Mouse (Mus musculus): Measurements from ENCODE around the gene Adap1.
A peak's percentile ranks its signal among the peaks of the same experiment; 100 is the strongest.

The Adap1 gene

DNA sequence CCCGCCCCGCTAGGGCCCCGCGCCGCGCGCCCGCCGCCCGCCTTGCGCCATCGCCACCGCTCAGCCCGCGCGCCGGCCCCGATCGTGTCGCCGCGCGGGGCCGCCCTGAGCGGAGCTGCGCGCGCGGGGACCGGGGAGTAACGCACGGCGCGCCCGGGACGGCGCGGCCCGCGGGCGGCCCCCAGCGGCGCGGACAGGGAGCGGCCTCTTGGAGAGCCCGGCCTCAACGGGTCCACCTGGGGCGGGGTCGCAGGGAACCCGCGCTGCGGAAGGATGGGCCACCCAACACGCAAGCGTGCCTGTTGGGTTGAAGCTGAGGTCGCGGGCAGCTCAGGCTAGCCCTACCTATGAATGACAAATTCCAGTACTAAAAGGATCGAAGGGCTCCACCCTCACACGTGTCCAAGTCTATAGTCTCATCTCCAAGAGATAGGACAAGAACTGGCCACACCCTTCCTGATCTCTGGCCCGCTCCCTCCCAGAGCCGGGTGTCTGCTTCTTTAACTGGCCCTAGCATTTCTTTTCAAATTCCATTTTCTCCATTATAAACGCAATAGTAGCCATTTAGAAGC is at the start of gene Adap1:
Gene Adap1, minus strand, starts transcription at position 228 of the 572 bp plus-strand sequence.
- peak; percentile 77 for DNase-seq

DNA sequence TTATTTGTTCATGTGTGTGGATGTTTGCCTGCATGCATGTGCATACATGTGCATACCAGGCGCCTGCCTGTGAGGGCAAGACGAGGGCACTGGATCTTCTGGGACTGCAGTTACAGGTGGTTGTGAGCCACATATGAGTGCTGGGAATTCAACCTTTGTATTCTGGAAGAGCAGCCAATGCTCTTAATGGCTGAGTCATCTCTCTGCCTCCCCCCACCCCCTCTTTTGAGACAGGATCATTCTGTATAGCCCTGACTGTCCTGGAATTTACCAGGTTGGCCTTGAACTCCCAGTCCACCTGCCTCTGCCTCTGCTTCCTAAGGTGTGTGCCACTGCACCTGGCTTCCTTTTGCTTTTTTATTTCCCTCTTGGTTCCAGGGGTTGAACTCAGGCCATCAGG is 49.4 kb upstream of the Adap1 start:
- DNase-seq = no peak

DNA sequence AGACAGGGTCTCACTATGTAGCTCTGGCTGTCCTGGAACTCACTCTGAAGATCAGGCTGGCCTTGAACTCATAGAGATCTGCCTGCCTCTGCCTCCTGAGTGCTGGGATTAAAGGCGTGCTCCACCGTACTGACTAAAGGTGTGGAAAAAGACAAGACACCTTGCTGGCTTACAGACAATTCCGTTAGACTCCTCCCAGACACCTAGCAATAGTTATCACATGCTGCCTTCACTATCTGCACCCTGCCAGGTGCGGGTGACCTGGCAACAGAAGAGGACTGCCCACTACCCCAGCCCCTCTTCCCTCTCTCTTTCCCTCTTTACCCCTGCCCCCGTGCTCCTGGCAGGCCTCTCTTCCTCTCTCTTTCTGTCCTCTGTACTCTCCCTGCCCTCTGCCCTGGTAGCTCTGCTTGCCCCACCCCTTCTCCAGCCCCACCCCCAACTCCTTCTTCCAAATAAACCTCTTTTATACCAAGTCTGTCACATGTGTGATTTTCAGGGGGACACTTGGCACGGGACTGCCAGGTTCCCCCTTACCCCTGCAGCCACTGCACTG is 48.5 kb upstream of the Adap1 start:
- DNase-seq = no peak

DNA sequence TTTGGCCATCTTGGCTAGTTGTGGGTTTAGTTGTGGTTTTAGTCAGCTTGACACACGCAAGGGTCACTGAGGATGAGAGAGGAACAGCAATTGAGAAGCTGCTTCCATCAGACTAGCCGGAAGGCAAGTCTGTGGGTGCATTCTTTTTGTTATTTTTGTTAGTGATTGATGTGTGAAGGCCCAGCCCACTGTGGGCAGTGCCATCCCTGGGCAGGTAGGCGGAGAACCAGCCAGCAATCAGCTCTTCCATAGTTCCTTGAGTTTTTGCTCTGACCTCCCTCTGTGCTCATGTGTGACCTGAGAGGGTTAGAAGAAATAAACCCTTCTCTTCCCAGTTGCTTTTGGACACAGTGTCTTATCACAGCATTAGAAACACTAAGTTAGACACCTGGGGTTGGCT is 47.7 kb upstream of the Adap1 start:
- no peak for DNase-seq

DNA sequence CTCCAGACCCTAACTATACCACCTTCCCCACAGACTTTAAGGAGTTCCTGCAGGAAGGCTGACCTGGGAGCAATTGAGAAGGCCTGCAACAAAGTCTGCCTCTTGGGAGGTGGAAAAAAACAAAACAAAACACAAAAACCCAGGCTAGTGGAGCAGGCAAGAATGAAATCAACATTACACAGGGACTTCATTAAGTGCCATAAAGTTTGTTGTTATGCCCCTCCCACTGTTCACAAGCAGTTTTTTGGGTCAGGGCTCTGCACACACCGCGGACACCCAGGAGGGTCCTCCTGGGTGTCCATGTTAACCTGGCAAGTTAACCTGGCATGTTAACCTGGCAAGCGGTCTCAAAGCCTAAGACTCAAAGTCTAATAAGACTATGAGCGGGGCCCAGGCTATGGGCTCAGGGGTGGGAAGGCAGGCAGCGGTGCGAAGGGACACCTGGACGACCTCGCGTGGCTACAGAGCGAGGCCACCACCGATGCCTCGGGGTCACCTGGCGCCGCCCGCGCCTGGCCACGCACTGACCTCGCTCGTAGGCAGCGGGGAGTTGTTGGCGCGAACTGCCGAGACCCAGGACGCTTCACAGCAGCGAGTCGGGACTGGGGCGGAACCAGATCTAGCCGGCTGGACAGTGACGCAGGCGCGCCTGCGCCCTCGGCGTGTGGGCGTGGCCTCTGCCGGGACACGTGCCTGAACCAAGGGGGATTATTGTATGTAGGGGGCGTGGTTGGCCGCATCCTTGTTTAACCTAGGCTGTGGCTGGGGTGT is 46.4 kb upstream of the Adap1 start:
- DNase-seq = peak; percentile 91

DNA sequence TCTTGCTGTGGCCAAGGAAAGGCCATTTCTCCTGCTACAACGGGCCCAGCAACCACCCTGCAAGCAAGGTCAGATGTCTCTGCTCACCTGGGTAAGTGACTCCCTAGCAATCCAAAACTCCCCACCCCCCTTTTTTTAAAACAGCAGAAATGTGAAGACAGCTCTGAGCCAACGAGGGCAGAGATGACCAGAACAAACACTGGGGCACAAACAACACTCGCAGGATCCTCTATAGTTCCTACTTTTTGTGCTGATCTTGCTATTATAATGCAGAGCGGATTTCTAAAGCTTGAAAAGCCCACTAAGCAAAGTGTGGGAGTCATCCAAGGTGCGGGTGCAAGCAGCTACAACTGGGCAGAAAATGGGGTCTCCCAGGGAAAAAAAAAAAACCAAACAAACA is 45.7 kb upstream of the Adap1 start:
- DNase-seq = no peak

DNA sequence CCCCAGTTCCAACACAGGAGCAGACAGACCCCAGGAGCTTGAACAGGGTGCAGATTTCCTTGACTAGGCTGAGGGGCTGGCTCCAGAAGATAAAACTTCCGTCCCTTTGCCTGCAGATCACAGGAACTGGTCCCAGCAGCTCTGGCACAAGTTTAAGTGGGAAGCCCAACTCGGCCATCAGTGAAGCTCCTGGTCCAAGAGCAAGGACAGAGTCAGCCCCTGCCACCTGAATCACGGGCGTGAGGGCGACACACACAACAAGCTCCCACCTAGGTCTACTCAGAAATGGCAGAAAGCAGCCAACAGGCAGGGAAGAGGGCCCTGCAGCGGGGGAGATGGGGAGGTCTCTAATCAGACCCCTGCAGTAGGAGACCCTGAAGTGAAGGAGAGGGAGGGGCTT is 44.9 kb upstream of the Adap1 start:
- DNase-seq = no peak

DNA sequence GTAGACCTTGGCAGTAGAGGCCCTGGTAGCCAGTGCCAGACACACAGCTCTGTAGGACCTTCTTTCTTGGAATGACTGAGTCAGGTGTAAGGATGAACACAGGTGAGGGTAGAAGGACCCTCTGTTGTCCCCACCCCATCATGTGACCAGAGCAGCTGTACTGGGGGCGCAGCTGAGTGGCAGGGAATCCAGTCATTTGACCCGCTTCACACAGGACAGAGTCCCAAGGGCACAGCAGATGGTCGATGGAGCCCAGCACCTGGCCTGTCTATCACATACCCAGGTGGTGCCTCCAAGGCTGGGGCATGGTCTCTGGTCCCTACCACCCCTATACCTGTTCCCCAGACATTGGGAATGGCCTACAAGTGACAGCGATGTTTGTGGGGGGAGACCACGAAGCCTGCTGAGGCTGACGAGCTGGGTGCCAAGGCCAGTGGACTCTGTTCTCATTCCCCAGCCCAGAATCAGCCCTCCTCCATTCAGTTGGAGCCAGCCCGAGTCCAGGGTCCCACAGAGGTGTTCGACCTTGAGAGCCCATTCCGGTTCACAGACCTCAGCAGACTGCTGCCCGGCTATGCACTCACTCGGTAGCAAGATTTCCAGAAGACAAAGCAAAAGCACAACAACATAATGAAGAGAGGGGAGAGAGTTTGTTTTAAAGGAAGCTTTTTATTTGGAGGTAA is 43.4 kb upstream of the Adap1 start:
- DNase-seq = no peak

DNA sequence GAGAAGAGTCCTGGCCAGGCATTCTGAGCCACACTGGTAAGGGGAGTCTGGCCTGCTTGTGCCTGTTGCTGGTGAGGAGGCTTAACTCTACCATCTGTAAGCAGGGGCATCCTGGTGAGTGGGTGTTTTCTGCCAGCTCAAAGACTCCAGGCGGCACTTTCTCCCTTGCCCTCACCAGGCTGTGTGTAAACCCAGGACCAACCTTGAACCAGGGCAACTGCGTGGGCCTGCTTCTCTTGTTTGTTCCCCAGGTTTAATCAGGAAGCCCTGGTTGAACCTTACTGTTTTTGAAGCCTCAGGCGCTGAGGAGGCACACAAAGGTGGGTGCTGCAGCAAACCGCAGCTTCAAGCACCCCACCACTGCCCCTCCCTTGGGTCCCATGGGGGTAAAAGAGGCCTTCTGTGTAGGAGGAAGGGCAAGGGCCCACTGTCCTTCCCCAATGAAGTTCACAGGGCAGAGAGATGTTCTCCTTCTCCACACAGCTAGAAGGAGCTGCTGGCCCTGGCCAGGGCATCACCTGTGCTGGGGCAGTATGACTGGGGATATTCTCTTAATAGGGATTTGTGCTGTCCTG is 42.5 kb upstream of the Adap1 start:
- DNase-seq = no peak

DNA sequence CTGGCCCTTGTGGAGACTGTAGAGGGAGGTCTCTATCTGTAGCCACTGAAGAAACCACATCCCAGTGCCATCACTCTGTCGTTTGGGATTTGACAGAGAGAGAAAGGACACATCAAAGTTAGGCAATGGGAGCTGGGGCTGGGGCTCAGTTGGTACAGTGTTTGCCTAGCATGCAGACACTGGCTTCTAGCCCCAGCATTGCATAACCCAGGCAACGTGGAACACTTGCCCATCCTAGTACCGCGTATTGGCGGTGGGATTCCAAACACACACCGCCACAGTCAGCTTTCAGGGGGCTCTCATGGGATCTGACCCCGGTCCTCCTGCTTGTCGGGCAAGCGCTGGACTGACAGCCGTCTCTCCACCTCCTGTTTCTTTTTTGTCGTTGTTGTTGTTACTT is 41.1 kb upstream of the Adap1 start:
- no peak for DNase-seq

DNA sequence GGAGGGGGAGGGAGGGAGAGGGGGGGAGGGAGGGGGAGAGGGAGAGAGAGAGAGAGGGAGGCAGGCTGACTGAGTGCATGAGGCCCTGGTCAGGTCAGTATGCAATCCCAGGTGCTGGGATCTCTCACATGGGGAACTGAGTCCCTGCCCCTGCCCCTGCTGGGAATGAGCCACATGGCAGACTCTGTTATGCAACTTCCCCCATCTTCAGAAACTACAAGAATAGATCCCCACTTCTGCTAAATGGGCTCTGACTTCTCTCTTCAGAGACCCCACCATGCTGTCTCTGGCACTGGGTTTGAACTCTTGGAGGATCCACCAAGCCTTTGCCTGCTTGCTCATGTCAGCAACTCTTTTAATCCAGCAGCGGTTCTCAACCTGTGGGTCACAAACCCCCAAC is 40.4 kb upstream of the Adap1 start:
- DNase-seq = no peak

DNA sequence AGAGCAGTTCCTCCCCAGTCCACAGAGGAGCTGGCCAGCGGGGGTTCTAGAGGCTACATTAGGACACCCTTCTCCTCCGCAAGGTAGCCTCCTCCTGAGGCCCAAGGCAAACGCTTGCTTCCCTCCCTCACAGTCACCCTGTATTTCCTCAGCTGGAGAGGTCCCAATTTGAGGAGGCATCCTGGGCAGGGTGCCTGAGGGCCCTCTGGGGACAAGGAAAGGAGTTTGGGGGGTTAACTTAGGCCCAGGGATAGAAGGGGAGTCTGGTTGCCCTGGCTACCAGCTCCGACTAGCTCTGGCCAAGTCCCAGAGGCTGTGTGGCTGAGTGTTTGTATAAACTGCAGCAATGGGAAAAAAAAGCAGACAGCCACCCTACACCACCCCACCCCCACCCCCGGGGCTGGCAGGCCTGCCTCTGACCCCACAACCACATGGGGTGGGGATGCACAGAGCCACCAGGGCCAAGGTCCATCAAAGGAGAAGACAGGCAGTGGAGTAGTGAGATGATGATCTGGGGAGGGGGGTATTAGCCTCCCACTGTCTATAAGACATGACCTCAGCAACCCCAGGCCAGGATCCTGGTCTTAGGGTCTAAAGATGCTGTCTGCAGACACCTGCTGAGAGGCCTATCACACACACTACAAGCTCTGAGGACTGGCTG is 39.6 kb upstream of the Adap1 start:
- DNase-seq = no peak

DNA sequence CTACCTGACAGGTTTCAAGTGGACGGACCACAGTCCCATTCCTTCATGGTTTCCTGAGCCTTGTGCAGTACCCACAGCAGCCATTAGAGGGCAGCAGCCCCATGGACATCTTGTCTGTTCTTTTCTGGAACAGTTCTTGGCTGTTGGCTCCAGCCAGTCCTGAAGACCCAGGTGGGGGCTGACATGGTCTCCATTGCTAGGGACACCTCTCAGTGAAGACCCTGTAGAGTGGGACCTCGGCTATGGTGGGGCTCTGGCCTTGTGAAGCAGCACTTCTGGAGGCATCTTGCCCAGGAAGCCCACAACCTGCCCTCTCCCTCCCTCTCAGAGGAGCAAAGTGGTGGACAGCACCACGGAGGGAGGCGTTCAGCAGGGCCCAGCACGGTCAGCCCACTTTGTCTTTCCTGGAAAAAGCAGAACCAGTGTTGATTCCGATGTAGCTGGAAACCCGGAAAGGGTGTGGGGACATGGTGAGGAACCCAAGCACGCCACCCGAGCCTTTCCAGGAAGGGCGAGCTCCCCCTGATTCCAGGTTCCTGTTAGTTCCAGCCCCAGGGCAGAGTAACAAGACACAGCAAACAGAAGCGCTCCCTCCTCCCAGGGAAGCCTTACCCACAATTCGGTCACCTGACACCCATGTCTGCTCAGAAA is 39.0 kb upstream of the Adap1 start:
- DNase-seq = peak; percentile 83

DNA sequence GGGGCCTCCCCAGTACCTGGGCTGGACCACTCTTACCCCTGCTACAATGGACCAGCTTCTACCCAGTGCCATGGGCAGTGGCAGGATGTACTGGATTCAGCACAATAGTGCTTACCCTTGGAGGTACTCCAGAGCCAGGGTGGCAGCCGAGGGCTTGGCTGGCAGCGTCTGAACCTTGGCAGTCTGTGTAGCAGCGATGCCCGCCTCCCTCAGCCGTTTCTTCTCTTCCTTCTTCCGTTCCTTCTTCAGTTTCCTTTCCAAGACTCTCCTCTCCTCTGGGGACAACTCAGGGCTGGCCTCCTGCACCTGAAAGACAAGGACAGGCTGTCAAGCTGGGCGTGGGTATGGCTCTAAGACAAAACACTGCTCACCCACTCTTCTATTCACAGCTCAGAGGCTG is 38.4 kb upstream of the Adap1 start:
- no peak for DNase-seq

DNA sequence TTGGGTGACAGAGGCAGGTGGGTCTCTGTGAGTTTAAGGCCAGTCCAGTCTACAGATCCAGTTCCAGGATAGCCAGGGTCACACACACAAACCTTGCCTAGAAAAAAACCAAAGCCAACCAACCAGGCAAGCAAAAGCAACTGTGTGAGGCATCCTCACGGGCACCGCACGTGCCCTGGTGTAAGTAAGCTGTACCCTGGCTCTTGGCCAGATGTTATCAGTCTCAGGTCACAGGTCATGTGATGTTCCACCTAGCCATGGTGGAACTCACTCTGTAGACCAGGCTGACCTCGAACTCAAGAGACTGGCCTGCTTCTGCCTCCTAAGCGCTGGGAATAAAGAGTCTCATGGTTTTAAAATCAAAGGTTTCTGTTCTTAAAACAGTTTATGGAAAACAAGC is 33.8 kb upstream of the Adap1 start:
- no peak for DNase-seq

DNA sequence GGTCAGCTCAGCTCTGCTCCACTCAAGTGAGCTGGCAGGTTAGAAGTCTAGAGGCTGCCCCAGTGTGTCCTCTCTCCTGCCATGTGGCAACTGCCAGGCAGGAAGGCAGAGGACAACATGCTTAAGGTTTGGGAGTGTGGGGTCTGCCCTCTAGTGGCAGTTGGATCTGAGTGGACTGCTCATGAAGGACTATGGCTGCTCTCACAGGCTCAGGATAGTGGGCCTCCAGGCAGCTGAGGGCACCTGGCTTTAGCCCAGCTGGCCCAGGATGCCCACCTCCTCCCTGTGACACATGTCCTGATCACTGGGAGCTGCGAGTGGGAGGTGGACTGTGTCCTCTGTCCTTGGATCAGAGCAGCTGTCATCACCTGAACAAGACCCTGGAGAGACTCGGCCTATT is 33.2 kb upstream of the Adap1 start:
- DNase-seq = peak; percentile 44

DNA sequence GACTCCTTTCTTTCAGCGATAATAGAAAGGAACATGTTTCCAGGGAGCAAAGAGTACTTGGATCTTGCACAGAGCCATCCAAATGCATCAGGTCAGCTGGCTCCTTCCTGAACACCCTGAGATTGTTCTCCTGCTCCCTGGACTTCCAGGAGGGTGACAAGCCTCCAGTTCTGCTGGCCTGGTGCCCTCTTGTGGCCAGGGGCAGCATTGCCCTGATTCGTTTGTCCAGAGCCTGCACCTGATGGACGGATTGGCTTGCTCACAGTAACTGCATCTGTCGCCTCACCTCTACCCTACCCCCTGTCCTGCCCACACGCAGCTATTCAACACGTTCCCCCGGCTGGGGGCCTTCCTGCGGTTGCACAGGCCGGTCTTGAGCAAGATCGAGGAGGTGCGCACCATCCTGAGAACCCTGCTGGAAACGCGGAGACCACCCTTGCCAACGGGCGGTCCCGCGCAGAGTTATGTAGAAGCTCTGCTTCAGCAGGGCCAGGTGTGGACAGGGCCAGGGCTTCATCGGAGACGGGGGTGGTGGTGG is 29.9 kb upstream of the Adap1 start:
- peak; percentile 75 for DNase-seq

DNA sequence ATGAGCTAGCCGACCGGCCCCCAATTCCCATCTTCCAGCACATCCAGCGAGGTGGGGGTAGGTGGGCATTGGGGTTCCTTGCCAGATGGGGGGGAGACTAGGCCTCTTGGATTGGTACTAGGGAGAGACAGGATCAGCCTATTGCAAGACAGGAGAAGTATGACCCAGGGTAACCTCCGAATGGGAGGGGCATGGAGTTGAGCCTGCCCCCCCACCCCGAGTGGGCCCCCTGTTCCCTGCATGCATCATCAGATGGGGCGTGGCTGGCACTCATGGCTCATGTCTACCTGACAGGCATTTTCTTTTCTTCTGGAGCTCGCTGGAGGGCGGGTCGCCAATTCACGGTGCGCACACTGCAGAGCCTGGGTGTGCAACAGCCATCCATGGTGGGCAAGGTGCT is 28.5 kb upstream of the Adap1 start:
- no peak for DNase-seq

DNA sequence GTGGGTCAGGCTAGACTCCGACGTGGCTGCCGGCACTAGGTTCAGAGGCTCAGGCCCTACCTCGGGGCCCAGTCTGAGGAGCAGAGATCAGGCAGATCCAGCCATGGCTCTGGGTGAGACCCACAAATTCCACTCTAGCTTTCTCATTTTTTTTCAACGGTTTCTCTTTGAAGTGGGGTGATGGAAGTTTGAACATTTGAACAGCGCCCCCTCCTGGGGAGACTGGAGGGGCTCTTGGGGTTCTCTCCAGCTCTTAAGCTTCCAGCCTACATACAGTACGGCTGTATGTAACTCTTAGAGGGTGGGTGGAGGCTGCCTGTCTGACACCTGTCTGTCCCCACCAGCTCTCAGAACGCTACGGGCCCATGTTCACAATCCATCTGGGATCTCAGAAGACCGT is 28.1 kb upstream of the Adap1 start:
- no peak for DNase-seq

DNA sequence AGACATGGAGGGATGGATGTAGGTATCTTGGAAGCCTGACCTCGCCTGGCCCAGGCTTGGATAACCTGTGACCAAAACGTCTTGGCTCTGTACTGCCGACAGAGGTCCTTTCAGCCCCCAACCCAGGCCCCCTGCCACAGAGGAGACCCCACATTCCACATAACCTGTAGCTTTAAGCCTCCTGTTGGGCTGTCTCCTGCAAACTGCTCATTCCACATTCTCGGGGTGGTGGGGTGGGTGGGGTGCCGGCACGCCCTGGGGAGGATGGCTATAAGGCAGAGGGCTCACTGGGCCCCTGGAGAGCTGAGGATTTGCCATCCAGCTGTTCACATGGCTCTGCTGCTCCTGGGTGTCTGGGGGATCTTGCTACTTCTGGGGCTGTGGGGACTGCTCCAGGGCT is 26.9 kb upstream of the Adap1 start, which contains the start of gene Cyp2w1:
Gene Cyp2w1, plus strand, starts transcription at position 301 of the 400 bp plus-strand sequence.
- no peak for DNase-seq

DNA sequence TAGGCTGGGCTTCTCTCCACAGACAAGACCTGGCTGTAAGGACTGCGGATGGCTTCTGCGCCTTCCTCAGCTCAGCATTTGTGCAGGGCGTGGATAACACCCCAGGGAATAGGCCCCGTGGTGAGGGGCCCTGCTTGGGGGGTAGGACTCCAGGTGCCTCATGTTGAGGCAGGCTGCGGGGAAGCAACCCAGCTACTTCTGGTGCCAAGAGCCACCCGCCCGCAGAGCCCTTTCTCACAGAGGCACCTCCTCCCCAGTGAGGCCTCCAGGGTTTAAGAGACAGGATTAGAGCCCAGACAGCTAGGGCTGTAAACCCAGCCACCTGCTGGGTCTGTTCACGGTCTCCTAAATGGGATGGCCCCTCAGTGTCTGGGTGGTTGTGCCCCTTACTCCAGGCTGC is 26.2 kb upstream of the Adap1 start:
- DNase-seq = no peak

DNA sequence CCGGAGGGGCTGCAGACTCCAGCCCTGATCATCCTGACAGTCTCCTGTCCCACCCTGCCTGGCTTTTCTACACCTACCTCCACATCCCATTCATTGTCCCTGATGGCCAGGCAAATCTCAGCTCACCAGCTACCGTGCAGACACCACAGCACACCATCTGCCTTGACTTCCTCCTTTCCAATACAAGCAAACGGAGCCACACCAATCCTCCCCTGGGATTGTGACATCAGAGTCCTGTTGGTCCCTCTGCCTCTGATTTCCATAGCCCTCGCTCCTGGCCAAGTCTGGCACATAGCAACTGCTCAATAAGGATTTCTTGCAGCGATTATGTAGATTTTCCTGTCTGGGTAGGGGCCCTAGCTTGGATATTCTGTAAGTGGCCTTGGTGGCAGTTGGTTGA is 25.7 kb upstream of the Adap1 start, which contains the start of gene Cox19:
Gene Cox19, minus strand, starts transcription at position 285 of the 400 bp plus-strand sequence.
- DNase-seq = no peak
